Mouse (Mus musculus) spleen, postnatal 14 days (tissue): ENCODE data around the gene Zc3h10.
"Not testable (repeated sequence)": the region's sequence is repeated elsewhere in the genome, so short reads cannot be mapped to it uniquely, and the experiment has no call there.

ENCODE experiments used
- DNase-seq, 2 experiments: peaks; one replicate each; pipeline ENCODE4 v3.0.0; 2021 to 2022; ENCODE audit warnings: low spot score in 2 of 2

The Zc3h10 gene

GRCm38 (mm10) chr10:128524732-128525662, 22.6 kb downstream of the Zc3h10 start:
- peak; percentile 52 to 59 for DNase-seq

- no peak for DNase-seq
Observed at GRCm38 (mm10) chr10:128524111-128524731, 23.4 kb downstream of the Zc3h10 start.

- no peak for DNase-seq
Observed at GRCm38 (mm10) chr10:128522351-128522750, 25.2 kb downstream of the Zc3h10 start.

GRCm38 (mm10) chr10:128520591-128520990, 27.0 kb downstream of the Zc3h10 start:
- DNase-seq: no peak

- no peak for DNase-seq
Observed at GRCm38 (mm10) chr10:128518833-128519232, 28.7 kb downstream of the Zc3h10 start.

- DNase-seq: no peak
Observed at GRCm38 (mm10) chr10:128516677-128517076, 30.9 kb downstream of the Zc3h10 start.

GRCm38 (mm10) chr10:128516029-128516428, 31.5 kb downstream of the Zc3h10 start:
- DNase-seq: no peak

- no peak for DNase-seq
Observed at GRCm38 (mm10) chr10:128515044-128515443, 32.5 kb downstream of the Zc3h10 start.

- no peak for DNase-seq
Observed at GRCm38 (mm10) chr10:128511761-128512160, 35.8 kb downstream of the Zc3h10 start.

GRCm38 (mm10) chr10:128511189-128511588, 36.4 kb downstream of the Zc3h10 start:
- DNase-seq: no peak

GRCm38 (mm10) chr10:128510301-128510700, 37.3 kb downstream of the Zc3h10 start:
- DNase-seq: no peak

GRCm38 (mm10) chr10:128509831-128510230, 37.7 kb downstream of the Zc3h10 start:
- no peak for DNase-seq

GRCm38 (mm10) chr10:128509203-128509602, 38.4 kb downstream of the Zc3h10 start:
- DNase-seq: no peak

GRCm38 (mm10) chr10:128508260-128508659, 39.3 kb downstream of the Zc3h10 start:
- DNase-seq: no peak

GRCm38 (mm10) chr10:128505974-128506373, 41.6 kb downstream of the Zc3h10 start:
- no peak for DNase-seq

GRCm38 (mm10) chr10:128505371-128505667, 42.3 kb downstream of the Zc3h10 start:
- DNase-seq: not testable (repeated sequence)

GRCm38 (mm10) chr10:128504641-128505370, 42.8 kb downstream of the Zc3h10 start:
- DNase-seq: no peak

- DNase-seq: no peak
Observed at GRCm38 (mm10) chr10:128504012-128504411, 43.6 kb downstream of the Zc3h10 start.

GRCm38 (mm10) chr10:128503532-128503931, 44.0 kb downstream of the Zc3h10 start:
- DNase-seq: no peak

GRCm38 (mm10) chr10:128502341-128502740, 45.2 kb downstream of the Zc3h10 start:
- no peak for DNase-seq

GRCm38 (mm10) chr10:128499116-128499671, 48.4 kb downstream of the Zc3h10 start:
- DNase-seq: peak in 1 of 2 experiments; percentile 40

- peak; percentile 85 to 92 for DNase-seq
Observed at GRCm38 (mm10) chr10:128498590-128498989, 49.0 kb downstream of the Zc3h10 start, which contains the start of gene Myl6b. Myl6b (minus strand) TSS chr10:128498685.
